Mouse (Mus musculus) embryonic facial prominence, embryonic 12.5 days (tissue): Measurements from ENCODE around the gene Wdr62. TPM values are rescaled to one million over a fixed set of nuclear protein-coding genes. Genes with fewer than 3 reads are reported as not detected.

ENCODE experiments used
- ATAC-seq: fragments of 200-750 bp; cut with Nextera tagmentation; 2 replicates; pipeline ENCODE4 v1.8.0; 2017; ENCODE audit not compliant: insufficient number of reproducible peaks, insufficient read depth, low FRiP score, low TSS enrichment
- H3K27ac ChIP-seq: fragments of 300-500 bp; sonication (generic); 2 replicates; pipeline ENCODE4 v1.5.1; 2016; ENCODE audit warnings: mild to moderate bottlenecking
- H3K27me3 ChIP-seq: fragments of 300-500 bp; sonication (generic); 2 replicates; pipeline ENCODE4 v1.6.1; 2016; ENCODE audit warnings: mild to moderate bottlenecking, moderate library complexity
- H3K36me3 ChIP-seq: fragments of 300-500 bp; sonication (generic); 2 replicates; pipeline ENCODE4 v1.6.1; 2016; ENCODE audit warnings: mild to moderate bottlenecking
- H3K4me1 ChIP-seq: fragments of 300-500 bp; sonication (generic); 2 replicates; pipeline ENCODE4 v1.6.1; 2016
- H3K4me2 ChIP-seq: fragments of 300-500 bp; sonication (generic); replicated peaks from 2 replicates; pipeline ENCODE4 v1.6.1; 2016; ENCODE audit warnings: mild to moderate bottlenecking, moderate library complexity
- H3K4me3 ChIP-seq: fragments of 300-500 bp; sonication (generic); 2 replicates; pipeline ENCODE4 v1.5.1; 2016; ENCODE audit warnings: mild to moderate bottlenecking
- H3K9ac ChIP-seq: fragments of 300-500 bp; sonication (generic); 2 replicates; pipeline ENCODE4 v1.6.1; 2016; ENCODE audit warnings: mild to moderate bottlenecking, moderate library complexity
- H3K9me3 ChIP-seq: fragments of 300-500 bp; sonication (generic); 2 replicates; pipeline ENCODE4 v1.6.1; 2016; ENCODE audit warnings: mild to moderate bottlenecking, moderate library complexity
- WGBS: fragments of 180-500 bp; shearing (Covaris S2); methylation state at CpG from one replicate; pipeline ENCODE4 v1.1.7; 2016; 5-methylcytosine and 5-hydroxymethylcytosine counted together
- polyA plus RNA-seq: library from polyadenylated mRNA; unstranded; fragments of >200 nt; fragmentation: Nextera tagmentation; extraction: Ambion mirVana; gene quantifications from 2 replicates; pipeline ENCODE4 v1.2.1, GENCODE M21; 2016

Wdr62 gene
- 8.9 and 9.9 TPM in 2 replicates for polyA plus RNA-seq

DNA sequence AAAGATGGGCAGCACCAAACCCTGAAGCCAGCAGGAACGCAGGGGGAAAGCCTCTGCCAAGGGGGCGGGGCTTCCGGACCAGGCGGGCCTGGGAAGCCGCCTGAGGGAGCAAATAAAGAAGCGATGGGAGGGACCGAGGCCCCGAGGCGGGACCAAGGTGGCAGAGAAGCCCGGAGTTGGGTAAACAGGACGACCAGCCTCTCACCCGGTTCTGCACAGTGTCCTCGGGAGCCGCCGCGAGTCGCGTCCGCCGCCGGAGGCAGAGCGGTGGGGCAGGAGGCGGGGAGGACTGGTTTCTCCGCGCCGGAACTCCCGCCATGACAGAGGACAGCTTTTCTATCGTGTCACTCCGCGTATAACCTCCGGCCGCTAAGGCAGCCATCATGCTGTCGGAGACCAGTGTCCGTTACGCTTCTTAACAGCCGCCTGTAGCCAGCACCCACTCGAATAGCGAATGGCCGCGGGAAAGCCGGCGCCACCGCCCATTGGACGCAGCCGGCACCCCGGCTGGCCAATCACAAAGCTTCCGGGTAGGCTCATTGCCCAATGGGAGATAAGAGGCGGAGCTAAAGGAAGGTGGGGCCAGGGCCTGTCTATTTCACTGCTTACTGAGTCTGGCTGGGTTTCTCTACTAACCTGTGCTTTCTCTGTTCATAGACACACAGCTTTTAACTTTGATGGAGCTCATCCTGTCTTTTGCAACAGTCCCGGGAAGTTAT lies at the start of gene Wdr62, which contains the start of gene Thap8:
TSS of gene Wdr62 (minus strand) at position 469 of the 719 bp plus-strand sequence.
TSS of gene Thap8 (plus strand) at position 144 of the 719 bp plus-strand sequence.
- peak within 1 kb of the TSS; percentile 53 for H3K9ac ChIP-seq
- H3K4me1 ChIP-seq = peaks cover 6% of the 10 kb centered on the region; the same call in 1 of the 2 replicates
- no peaks in the 10 kb centered on the region for H3K36me3 ChIP-seq
- H3K4me3 ChIP-seq = peak within 1 kb of the TSS; percentile 81
- peak within 1 kb of the TSS; percentile 95 for H3K27ac ChIP-seq
- under 1% methylated on average over 49 of the region's 49 CpGs for WGBS
- peak; percentile 94 for ATAC-seq
- H3K9me3 ChIP-seq = no peaks in the 10 kb centered on the region
- peak within 1 kb of the TSS; percentile 85 for H3K4me2 ChIP-seq
- no peaks in the 10 kb centered on the region for H3K27me3 ChIP-seq

DNA sequence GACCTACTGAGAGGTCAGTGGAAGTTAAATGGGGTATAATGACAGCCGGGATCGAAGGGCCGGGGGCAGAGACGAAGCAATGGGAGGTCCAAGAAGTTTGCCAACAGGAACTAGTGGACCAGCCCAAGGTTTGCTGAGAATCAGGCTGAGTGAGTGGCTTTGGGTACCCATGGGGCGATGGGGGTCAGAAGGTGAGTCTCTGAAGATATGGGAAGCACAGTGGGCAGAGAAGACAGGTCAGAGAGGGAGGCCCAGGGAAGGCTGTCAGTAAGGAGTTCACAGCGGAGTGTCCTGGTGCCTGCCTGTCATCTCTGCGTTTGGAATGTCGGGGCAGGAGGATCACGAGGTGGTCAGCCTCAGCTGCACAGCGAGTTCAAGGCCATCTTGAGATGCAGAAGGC lies 48.2 kb upstream of the Wdr62 start:
- H3K9me3 ChIP-seq = no peaks in the 10 kb centered on the region
- H3K4me2 ChIP-seq = no peak overlapping the region
- WGBS = 51% methylated on average over 10 of the region's 10 CpGs
- ATAC-seq = no peak
- no peak overlapping the region for H3K27ac ChIP-seq
- H3K27me3 ChIP-seq = peaks cover 2% of the 10 kb centered on the region; the same call in 1 of the 2 replicates
- H3K4me1 ChIP-seq = no peaks in the 10 kb centered on the region; the same call in 1 of the 2 replicates
- H3K4me3 ChIP-seq = no peak overlapping the region
- H3K9ac ChIP-seq = no peak overlapping the region
- no peaks in the 10 kb centered on the region for H3K36me3 ChIP-seq

DNA sequence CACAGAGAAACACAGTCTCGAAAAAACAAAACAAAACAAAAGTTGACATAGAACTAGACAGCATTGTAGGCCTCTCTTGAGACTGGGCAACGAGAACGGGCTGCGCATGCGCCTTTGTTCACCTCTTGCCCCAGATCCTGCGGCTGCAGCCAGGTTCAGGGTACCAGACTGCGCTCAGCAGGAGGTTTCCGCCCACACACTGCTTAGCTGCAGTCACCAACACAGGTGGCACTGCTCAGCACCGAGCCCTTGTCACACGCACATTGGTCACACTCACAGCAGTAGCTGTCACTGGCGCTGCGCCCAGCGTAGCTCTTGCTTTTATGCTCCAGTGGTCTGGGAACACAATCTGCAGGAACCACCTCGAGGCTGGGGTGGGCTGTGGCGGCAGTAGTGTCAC lies 46.9 kb upstream of the Wdr62 start:
- H3K36me3 ChIP-seq = no peaks in the 10 kb centered on the region
- no peak for ATAC-seq
- H3K4me3 ChIP-seq = no peak overlapping the region
- no peak overlapping the region for H3K9ac ChIP-seq
- H3K4me1 ChIP-seq = no peaks in the 10 kb centered on the region; the same call in 1 of the 2 replicates
- H3K4me2 ChIP-seq = no peak overlapping the region
- H3K9me3 ChIP-seq = no peaks in the 10 kb centered on the region
- WGBS = 63% methylated on average over 15 of the region's 15 CpGs
- 0 out of 2 replicates have a peak, but pooled peaks cover 2% of the 10 kb centered on the region for H3K27me3 ChIP-seq
- no peak overlapping the region for H3K27ac ChIP-seq

DNA sequence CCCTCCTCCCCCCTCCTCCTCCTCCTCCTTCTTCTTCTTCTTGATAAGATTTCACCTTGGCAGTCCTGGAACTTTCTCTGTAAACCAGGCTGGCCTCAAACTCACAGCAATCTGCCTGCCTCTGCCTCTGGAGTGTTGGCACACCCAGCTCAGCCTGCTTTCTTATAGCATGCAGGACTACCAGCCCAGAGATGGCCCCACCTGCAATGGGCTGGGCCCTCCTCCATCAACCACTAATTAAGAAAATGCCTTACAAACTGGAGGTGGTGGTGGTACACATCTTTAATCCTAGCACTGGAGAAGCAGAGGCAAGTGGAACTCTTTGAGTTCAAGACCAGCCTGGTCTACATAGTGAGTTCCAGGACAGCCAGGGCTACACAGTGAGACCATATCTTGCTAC lies 46.2 kb upstream of the Wdr62 start:
- Histone ChIP-seq H3K27me3 (0 out of 2 replicates have a peak, but pooled peaks cover 2% of the 10 kb centered on the region), H3K4me3 (no peak overlapping the region), H3K4me2 (no peak overlapping the region), H3K36me3 (no peaks in the 10 kb centered on the region), H3K9ac (no peak overlapping the region), H3K9me3 (no peaks in the 10 kb centered on the region), H3K27ac (no peak overlapping the region), H3K4me1 (no peaks in the 10 kb centered on the region; the same call in 1 of the 2 replicates)
- no peak for ATAC-seq

DNA sequence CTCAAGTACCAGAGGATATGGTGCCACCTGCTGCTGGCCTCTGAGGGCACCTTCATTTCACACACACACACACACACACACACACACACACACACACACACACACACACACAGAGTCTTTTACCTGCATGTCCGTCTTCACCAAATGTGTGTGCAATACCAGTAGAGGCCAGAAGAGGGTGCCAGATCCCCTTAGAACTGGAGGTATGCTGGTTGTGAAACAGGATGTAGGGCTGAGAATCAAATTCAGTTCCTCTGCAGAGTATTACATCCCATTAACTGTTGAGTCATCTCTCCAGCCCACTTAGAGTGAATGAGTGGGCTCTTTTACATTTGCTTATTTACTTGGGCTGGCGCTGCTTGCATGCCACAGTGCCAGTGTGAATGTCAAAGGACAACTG lies 45.1 kb upstream of the Wdr62 start:
- Histone ChIP-seq H3K9ac (no peak overlapping the region), H3K27ac (no peak overlapping the region), H3K27me3 (0 out of 2 replicates have a peak, but pooled peaks cover 2% of the 10 kb centered on the region), H3K4me3 (no peak overlapping the region), H3K4me2 (no peak overlapping the region), H3K9me3 (no peaks in the 10 kb centered on the region), H3K4me1 (peaks cover 8% of the 10 kb centered on the region), H3K36me3 (no peaks in the 10 kb centered on the region)
- WGBS = 40% methylated on average over 2 of the region's 2 CpGs
- ATAC-seq = no peak

DNA sequence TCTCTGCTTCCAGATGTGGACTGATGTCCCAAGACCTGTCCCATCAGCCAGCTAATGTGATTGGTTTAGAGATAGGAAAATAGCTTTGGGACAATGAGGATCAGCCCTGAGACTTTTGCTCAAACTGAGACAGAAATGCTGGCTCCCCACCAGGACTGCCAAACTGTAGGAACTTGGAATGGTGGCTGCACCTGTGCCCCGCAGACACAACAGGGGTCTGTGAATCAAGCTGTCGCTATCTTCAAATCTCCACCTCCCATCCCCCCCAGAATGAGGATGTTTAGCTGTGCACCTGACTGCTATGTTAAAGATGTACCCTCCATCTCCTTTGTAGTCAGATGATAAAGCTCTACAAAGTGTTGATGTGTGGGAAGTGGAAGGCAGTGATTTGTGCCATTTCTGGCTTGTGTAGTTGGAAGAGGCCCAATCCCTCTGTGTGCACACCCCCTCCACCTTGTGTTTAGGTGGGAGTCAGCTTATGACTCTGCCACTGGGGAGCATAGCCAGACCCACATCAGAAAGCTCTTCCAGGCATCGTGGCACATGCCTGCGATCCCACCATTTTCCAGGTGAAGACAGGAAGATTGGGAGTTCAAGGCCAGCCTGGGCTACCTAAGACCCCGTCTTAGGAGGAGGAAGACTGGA lies 44.2 kb upstream of the Wdr62 start:
- H3K27ac ChIP-seq = no peak overlapping the region

DNA sequence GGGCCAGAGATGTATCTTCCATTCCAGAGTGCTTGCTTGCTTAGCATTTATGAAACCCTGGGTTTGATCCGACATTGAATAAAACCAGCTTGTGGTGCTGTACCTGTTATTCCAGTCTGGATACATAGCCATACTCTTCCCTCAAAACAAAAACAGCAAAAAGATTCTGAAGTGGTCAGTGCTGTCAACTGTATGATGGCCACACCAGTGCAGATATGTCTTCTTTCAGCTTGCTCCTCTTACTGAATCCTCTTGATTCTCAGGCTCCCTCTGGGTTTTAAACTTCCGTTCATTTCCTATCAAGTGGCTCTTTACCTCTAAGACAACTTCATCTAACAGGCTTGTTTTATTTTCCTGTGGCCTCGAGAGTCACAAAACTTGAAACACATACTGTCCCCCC lies 43.6 kb upstream of the Wdr62 start, which contains the start of gene Sdhaf1:
TSS of gene Sdhaf1 (minus strand) at position 101 of the 400 bp plus-strand sequence.
- H3K9me3 ChIP-seq = no peaks in the 10 kb centered on the region
- WGBS = 75% methylated on average over 3 of the region's 3 CpGs
- peak within 1 kb of the TSS; percentile 63 for H3K4me2 ChIP-seq
- H3K27ac ChIP-seq = no peak within 1 kb of the TSS
- no peak for ATAC-seq
- peaks cover 3% of the 10 kb centered on the region; the same call in 1 of the 2 replicates for H3K36me3 ChIP-seq
- peak within 1 kb of the TSS; percentile 39; the same call in 1 of the 2 replicates for H3K9ac ChIP-seq
- 0 out of 2 replicates have a peak, but pooled peaks cover 1% of the 10 kb centered on the region for H3K27me3 ChIP-seq
- peaks cover 8% of the 10 kb centered on the region for H3K4me1 ChIP-seq
- H3K4me3 ChIP-seq = peak within 1 kb of the TSS; percentile 67

More for the DNA sequence above, 44.2 kb upstream of the Wdr62 start:
- Histone ChIP-seq H3K36me3 (peaks cover under 1% of the 10 kb centered on the region; the same call in 1 of the 2 replicates), H3K4me1 (peaks cover 8% of the 10 kb centered on the region), H3K4me3 (no peak overlapping the region), H3K4me2 (no peak overlapping the region), H3K27me3 (0 out of 2 replicates have a peak, but pooled peaks cover 2% of the 10 kb centered on the region), H3K9ac (no peak overlapping the region), H3K9me3 (no peaks in the 10 kb centered on the region)
- 84% methylated on average over 5 of the region's 5 CpGs for WGBS
- ATAC-seq = no peak

DNA sequence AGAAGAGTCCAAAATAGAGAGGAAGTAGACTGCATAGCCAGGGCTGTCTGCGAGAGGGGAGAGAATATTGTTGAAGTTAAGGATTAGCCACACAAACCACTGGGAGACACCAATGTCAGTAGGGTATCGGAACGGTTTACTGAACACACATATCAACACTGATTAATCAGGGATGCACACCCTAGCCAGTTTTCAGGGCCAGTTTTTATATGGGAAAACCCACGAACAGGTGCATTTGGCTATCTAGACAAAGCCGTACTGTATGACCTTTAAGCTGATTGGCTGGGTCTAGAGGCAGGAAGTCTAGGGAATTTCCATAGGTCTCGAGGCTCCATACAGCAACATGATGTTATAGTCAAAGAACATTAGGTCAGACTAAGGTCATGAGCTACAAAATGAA lies 42.6 kb upstream of the Wdr62 start:
- peak overlapping the region; percentile 67 for H3K4me3 ChIP-seq
- peaks cover 8% of the 10 kb centered on the region for H3K4me1 ChIP-seq
- 0 out of 2 replicates have a peak overlapping the region, but pooled peaks have one; percentile 47 for H3K27ac ChIP-seq
- H3K27me3 ChIP-seq = no peaks in the 10 kb centered on the region
- no peak for ATAC-seq
- peak overlapping the region; percentile 63 for H3K4me2 ChIP-seq
- WGBS = 29% methylated on average over 6 of the region's 6 CpGs
- H3K9ac ChIP-seq = peak overlapping the region; percentile 39; the same call in 1 of the 2 replicates
- peaks cover 10% of the 10 kb centered on the region; the same call in 1 of the 2 replicates for H3K36me3 ChIP-seq
- H3K9me3 ChIP-seq = no peaks in the 10 kb centered on the region

DNA sequence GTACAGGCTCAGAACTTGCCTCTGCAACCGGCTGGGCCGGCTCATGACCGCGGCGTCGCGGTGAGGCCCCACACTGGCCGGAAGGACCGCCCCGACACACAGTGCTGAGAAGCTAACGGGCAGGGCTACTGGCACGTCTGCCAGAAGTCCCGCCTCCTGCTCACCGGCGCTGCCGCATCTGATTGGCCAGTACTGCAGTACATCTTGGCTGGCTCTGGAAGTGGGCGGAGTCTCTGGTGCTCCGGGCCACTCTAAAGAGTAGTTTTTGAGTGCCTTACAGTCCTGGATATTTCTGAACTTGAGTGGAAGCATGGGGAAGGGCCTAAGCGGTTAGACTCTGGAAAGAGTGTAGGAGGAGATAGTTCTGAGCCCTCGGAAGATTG lies 42.1 kb upstream of the Wdr62 start:
- peak; percentile 97 for ATAC-seq
- under 1% methylated on average over 20 of the region's 20 CpGs for WGBS

DNA sequence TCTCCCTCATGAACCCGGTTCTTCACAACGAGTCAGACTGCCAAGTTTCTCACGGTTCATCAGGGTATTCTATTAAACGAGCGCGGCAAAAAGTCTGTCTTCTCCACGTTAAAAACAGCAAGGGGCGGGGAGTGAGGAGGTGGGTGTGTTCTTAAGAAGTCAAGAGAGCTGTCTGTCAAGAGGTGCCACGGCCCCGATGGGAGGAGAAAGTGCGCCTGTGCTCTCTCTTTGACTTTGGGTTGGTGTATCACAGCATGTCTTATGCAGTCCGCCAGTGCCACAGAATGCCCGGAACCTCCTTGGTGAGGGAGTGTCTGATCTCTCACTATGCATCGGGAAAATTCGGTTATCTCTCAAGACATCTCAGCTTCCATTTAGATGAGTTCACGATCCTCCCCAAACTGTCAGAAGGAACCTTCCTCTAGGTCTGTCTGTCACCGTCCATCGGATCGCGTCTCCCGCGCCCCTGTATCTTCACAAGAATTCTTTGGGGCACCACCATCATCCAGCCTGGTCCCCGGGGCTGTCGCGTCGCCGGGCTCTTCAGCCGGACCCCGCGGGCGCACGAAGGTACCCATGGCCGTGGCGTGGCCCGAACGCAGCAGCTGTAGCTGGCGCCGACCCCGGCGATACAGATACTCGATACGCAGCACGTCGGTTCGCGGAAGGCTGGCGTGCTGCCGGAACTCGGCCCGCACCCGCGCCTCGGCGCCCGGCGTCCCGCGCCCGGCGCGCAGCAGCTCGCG lies 41.5 kb upstream of the Wdr62 start, which contains the start of gene E130208F15Rik:
TSS of gene E130208F15Rik (plus strand) at position 202 of the 746 bp plus-strand sequence.
- peak within 1 kb of the TSS; percentile 76 for H3K9ac ChIP-seq
- ATAC-seq = peak; percentile 36; the same call in 1 of the 2 replicates
- H3K36me3 ChIP-seq = peaks cover 10% of the 10 kb centered on the region; the same call in 1 of the 2 replicates
- peak within 1 kb of the TSS; percentile 67 for H3K4me3 ChIP-seq
- peak within 1 kb of the TSS; percentile 63 for H3K4me2 ChIP-seq
- no peaks in the 10 kb centered on the region for H3K27me3 ChIP-seq
- no peaks in the 10 kb centered on the region for H3K9me3 ChIP-seq
- H3K27ac ChIP-seq = peak within 1 kb of the TSS; percentile 83
- WGBS = under 1% methylated on average over 63 of the region's 63 CpGs
- peaks cover 8% of the 10 kb centered on the region for H3K4me1 ChIP-seq

More for the DNA sequence above, 42.1 kb upstream of the Wdr62 start:
- peak overlapping the region; percentile 76 for H3K9ac ChIP-seq
- H3K9me3 ChIP-seq = no peaks in the 10 kb centered on the region
- H3K27me3 ChIP-seq = no peaks in the 10 kb centered on the region
- H3K4me1 ChIP-seq = peaks cover 8% of the 10 kb centered on the region
- peak overlapping the region; percentile 83 for H3K27ac ChIP-seq
- H3K4me2 ChIP-seq = peak overlapping the region; percentile 63
- H3K4me3 ChIP-seq = peak overlapping the region; percentile 67
- H3K36me3 ChIP-seq = peaks cover 10% of the 10 kb centered on the region; the same call in 1 of the 2 replicates

DNA sequence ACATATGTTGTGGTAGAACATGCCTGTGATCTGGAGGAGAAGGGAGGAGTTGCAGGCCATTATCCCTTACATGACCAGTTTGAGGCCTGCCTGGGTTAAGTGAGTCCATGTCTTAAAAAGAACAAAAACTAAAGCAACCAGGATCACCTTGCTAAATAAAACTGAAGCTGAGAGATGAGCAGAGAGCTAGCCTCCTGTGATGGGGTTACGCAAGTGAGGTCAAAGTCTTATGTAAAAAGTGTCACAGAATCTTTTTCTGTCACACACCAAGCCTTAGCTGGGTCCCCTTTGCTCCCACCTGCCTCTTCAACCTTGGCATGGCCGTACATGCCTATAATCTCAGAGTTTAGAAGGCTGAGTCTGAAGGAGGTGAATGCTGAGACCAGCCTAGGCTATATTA lies 40.7 kb upstream of the Wdr62 start:
- peak overlapping the region; percentile 63 for H3K4me2 ChIP-seq
- peak overlapping the region; percentile 67 for H3K4me3 ChIP-seq
- no peaks in the 10 kb centered on the region for H3K9me3 ChIP-seq
- 85% methylated on average over 2 of the region's 2 CpGs for WGBS
- H3K4me1 ChIP-seq = peaks cover 8% of the 10 kb centered on the region
- no peaks in the 10 kb centered on the region for H3K27me3 ChIP-seq
- peaks cover 10% of the 10 kb centered on the region; the same call in 1 of the 2 replicates for H3K36me3 ChIP-seq
- no peak overlapping the region for H3K9ac ChIP-seq
- ATAC-seq = no peak
- H3K27ac ChIP-seq = no peak overlapping the region
